Mouse (Mus musculus) kidney, adult 8-10 months (tissue): ENCODE measurements around the gene Lama4.
A peak's percentile ranks its signal among the peaks of the same experiment; 100 is the strongest.

Experiments used
- DNase-seq, 2 experiments: peaks; one replicate each; pipeline ENCODE4 v3.0.0; 2022

Gene Lama4

GRCm38 (mm10) chr10:39064732-39065131, 99.4 kb downstream of the Lama4 start:
- peak in 1 of 2 experiments; percentile 14 for DNase-seq

- no peak for DNase-seq
Observed at GRCm38 (mm10) chr10:39065449-39065848, 100.1 kb downstream of the Lama4 start.

GRCm38 (mm10) chr10:39066061-39066460, 100.7 kb downstream of the Lama4 start:
- no peak for DNase-seq

GRCm38 (mm10) chr10:39066962-39067361, 101.6 kb downstream of the Lama4 start:
- peak; percentile 21 to 58 for DNase-seq

- no peak for DNase-seq
Observed at GRCm38 (mm10) chr10:39072048-39072447, 106.7 kb downstream of the Lama4 start.

GRCm38 (mm10) chr10:39096981-39097380, 131.7 kb downstream of the Lama4 start:
- peak in 1 of 2 experiments; percentile 20 for DNase-seq

- DNase-seq, result peak in 1 of 2 experiments; percentile 1
Observed at GRCm38 (mm10) chr10:39098746-39099145, 133.4 kb downstream of the Lama4 start.

GRCm38 (mm10) chr10:39104803-39105449, 139.6 kb downstream of the Lama4 start:
- DNase-seq, result no peak

- no peak for DNase-seq
Observed at GRCm38 (mm10) chr10:39106413-39106812, 141.1 kb downstream of the Lama4 start.

GRCm38 (mm10) chr10:39106935-39107334, 141.6 kb downstream of the Lama4 start:
- no peak for DNase-seq

GRCm38 (mm10) chr10:39108837-39109488, 143.6 kb downstream of the Lama4 start:
- no peak for DNase-seq

GRCm38 (mm10) chr10:39109489-39109874, 144.2 kb downstream of the Lama4 start:
- no peak for DNase-seq

GRCm38 (mm10) chr10:39121412-39121811, 156.1 kb downstream of the Lama4 start:
- no peak for DNase-seq

GRCm38 (mm10) chr10:39133462-39134310, 168.4 kb downstream of the Lama4 start, which contains the start of the genes Fam229b and Tube1:
Gene Fam229b (minus strand): TSS chr10:39133914.
Gene Tube1 (plus strand): TSS chr10:39133976.
- DNase-seq, result peak; percentile 94

GRCm38 (mm10) chr10:39137766-39138165, 172.5 kb downstream of the Lama4 start:
- no peak for DNase-seq

GRCm38 (mm10) chr10:39138761-39139160, 173.4 kb downstream of the Lama4 start:
- no peak for DNase-seq

- DNase-seq, result no peak
Observed at GRCm38 (mm10) chr10:39140843-39141242, 175.5 kb downstream of the Lama4 start.

- no peak for DNase-seq
Observed at GRCm38 (mm10) chr10:39141401-39141800, 176.1 kb downstream of the Lama4 start.

- no peak for DNase-seq
Observed at GRCm38 (mm10) chr10:39142216-39142615, 176.9 kb downstream of the Lama4 start.

- DNase-seq, result no peak
Observed at GRCm38 (mm10) chr10:39156719-39157118, 191.4 kb downstream of the Lama4 start.

GRCm38 (mm10) chr10:39157321-39157720, 192.0 kb downstream of the Lama4 start:
- DNase-seq, result no peak

- DNase-seq, result no peak
Observed at GRCm38 (mm10) chr10:39158306-39158705, 193.0 kb downstream of the Lama4 start.
